Mouse (Mus musculus): Measurements from ENCODE around the gene Gli2. TPM values are rescaled to one million over a fixed set of nuclear protein-coding genes. Genes with fewer than 3 reads are reported as not detected.

Gene Gli2
- polyA plus RNA-seq, 1 experiment from 2014 or later = 8.1 TPM

DNA sequence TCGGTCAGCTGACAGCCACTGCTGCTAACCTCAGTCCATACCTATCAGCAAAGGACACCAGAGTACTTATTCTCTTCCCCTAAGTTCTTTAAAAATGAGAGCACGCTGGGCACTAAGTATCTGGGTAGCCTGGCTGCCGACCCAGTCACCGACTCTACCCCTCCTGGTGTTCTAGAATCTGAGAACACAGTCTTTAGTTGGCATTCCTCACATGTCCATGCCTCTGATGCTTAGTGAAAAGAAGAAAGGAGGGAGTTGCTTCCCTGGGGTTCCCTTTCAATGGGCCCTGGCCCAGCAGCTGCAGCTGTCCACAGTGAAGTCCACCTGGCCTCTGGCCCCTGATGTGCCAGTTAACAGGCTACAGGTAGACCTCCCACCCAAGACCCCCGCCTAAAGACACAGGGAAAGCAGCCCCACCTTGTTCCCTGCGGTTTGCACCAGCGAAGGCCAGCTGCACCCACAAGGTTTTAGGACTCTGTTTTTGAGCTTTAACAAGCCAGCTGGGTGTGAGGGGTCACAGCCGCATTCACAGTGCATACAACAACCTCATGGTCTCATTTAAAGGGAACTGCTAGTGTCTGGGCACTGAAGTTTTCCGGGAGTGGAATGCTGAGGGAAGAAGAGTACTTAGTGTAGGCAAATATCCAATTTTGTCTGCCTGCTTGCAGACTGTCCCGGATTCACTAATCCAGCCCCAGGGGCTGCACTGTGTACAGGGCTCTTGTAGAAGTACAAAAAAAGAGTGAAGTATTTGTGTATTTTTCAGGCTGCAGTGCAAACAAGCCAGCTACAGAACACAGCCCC, 3.4 kb downstream of the Gli2 start:
- Histone ChIP-seq H3K4me1 (peaks cover 38% of the 10 kb centered on the region), H3K36me3 (no peaks in the 10 kb centered on the region), H3K4me2 (peak overlapping the region; percentile 86), H3K9ac (no peak overlapping the region), H3K27me3 (replicated peaks) (0 out of 2 replicates have a peak, but pooled peaks cover 17% of the 10 kb centered on the region), H3K9me3 (no peaks in the 10 kb centered on the region), H3K4me3 (replicated peaks) (no peak overlapping the region), H3K27ac (peak overlapping the region; percentile 90)
- no peak for ATAC-seq (ENCODE audit: insufficient read depth, low FRiP score, low read depth)
- 28% methylated on average over 10 of the region's 10 CpGs for WGBS

DNA sequence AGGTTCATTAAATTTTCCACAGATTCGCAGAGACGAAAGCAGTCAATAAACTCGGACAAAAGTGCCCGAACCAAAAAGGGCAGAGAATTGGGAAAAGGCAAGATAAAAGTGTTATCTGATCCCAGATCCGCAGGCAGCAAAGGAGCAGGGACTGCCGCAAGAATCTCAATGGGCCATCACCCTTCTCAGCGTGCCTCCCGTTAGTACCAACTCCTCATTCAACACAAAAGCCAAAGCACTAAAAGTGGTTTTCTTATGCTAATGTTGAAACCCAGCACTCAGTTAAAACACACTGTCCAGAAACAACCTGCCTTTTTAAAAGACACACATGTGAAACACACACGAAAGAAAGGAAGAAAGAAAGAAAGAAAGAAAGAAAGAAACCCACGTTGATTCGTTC, 4.4 kb downstream of the Gli2 start:
- H3K9me3 ChIP-seq = no peaks in the 10 kb centered on the region
- no peak overlapping the region for H3K9ac ChIP-seq
- no peaks in the 10 kb centered on the region for H3K36me3 ChIP-seq
- peaks cover 17% of the 10 kb centered on the region; the same call in 1 of the 2 replicates for H3K27me3 ChIP-seq (replicated peaks)
- ATAC-seq (ENCODE audit: insufficient read depth, low FRiP score, low read depth) = no peak
- no peak overlapping the region for H3K27ac ChIP-seq
- peaks cover 35% of the 10 kb centered on the region for H3K4me1 ChIP-seq
- H3K4me3 ChIP-seq (replicated peaks) = no peak overlapping the region
- WGBS = 36% methylated on average over 11 of the region's 11 CpGs
- H3K4me2 ChIP-seq = no peak overlapping the region

DNA sequence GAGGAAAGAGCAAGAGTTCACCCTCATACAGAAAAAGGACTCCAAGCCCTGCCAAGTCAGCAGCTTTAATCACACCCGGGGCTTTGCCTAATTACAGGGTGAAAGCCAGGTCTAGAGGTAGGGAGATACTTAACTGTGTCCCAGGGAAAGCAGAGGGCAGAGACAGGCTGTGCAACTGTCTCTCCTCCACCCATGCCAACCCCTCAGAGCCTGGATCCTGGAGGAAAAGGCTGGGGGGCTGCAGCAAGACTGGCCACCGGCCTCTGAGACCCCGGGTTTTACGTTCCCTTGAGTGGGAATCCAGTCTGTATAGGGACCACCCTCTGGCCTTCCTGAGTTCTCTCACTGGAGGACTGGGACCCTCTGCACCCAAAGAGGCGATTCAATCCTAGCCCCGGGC, 4.9 kb downstream of the Gli2 start:
- Histone ChIP-seq H3K27ac (no peak overlapping the region), H3K9ac (no peak overlapping the region), H3K4me3 (replicated peaks) (0 out of 2 replicates have a peak overlapping the region, but pooled peaks have one; percentile 53), H3K27me3 (replicated peaks) (peaks cover 17% of the 10 kb centered on the region; the same call in 1 of the 2 replicates), H3K9me3 (no peaks in the 10 kb centered on the region), H3K36me3 (no peaks in the 10 kb centered on the region), H3K4me1 (peaks cover 35% of the 10 kb centered on the region), H3K4me2 (peak overlapping the region; percentile 80; the same call in 1 of the 2 replicates)
- ATAC-seq (ENCODE audit: insufficient read depth, low FRiP score, low read depth) = no peak
- 16% methylated on average over 6 of the region's 6 CpGs for WGBS

DNA sequence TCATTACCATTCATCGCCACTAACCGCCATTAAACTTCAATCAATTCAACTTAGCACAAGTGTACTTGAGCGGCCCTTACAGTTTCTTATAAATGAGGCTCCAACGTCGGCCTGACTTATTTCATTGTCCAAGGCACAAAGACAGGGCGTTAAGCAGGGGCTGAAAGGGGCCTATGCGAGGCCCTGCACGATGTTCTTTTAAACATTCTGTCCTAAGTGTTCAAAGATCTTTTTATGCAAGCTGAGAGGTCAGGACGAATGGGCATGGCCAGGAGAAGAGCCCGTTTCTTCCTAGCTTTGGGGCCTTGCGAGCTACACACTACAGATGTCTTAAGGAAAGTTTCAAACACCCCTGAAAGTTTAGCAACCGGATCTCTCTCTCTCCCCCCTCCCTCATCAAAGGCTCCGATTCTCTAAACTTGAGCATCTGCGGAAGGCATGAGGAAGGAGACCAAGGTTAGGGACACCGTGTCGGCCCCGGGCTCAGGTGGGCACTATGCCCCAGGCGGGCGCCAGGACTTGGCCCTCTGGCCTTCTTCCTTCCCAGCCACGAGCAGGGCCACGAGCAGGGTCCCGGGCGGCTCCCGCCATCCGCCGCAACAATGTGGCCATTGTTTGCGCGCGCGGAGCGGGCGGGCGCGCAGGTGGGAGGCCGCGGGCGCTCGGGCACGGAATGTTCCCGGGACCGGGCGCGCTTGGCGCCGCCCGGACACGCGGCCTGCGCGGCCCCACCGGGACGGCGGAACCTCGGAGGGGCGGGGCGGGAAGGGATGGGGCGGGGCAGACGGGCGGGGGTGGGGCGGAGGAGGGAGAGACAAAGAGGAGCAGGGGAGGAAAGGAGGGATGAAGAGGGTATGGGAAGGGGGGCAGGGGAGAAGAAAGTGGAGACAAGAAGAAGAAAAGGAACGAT, 5.7 kb downstream of the Gli2 start:
- no peaks in the 10 kb centered on the region for H3K36me3 ChIP-seq
- peaks cover 14% of the 10 kb centered on the region; the same call in 1 of the 2 replicates for H3K27me3 ChIP-seq (replicated peaks)
- H3K4me1 ChIP-seq = peaks cover 35% of the 10 kb centered on the region
- H3K4me3 ChIP-seq (replicated peaks) = peak overlapping the region; percentile 53
- 3% methylated on average over 55 of the region's 61 CpGs for WGBS
- peak overlapping the region; percentile 80 for H3K4me2 ChIP-seq
- ATAC-seq (ENCODE audit: insufficient read depth, low FRiP score, low read depth) = peak; percentile 32; the same call in 1 of the 2 replicates
- H3K9ac ChIP-seq = peak overlapping the region; percentile 46; the same call in 1 of the 2 replicates
- no peaks in the 10 kb centered on the region for H3K9me3 ChIP-seq
- peak overlapping the region; percentile 80 for H3K27ac ChIP-seq

DNA sequence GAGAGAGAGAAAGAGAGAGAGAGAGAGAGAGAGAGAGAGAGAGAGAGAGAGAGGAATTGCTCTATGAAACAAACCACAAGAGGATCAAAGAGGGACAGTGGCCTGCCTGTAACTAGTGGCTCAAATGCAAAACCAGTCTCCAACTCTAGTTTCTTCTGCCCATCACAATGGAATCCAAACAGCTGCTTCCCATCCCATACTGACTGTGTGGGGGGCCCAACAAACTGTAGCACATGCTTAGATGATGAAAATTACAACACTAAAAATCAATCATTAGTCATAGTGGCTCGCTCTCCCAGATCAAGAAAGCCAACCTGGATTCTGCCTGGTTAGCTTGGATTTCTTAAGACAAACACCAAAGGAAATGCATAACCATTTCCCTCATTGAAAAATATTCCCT, 15.0 kb downstream of the Gli2 start:
- Histone ChIP-seq H3K27me3 (replicated peaks) (no peaks in the 10 kb centered on the region), H3K27ac (no peak overlapping the region), H3K4me3 (replicated peaks) (no peak overlapping the region), H3K4me1 (peaks cover 22% of the 10 kb centered on the region), H3K9me3 (no peaks in the 10 kb centered on the region), H3K4me2 (no peak overlapping the region), H3K36me3 (no peaks in the 10 kb centered on the region), H3K9ac (no peak overlapping the region)
- WGBS = 67% methylated on average over 1 of the region's 1 CpGs
- no peak for ATAC-seq (ENCODE audit: insufficient read depth, low FRiP score, low read depth)

DNA sequence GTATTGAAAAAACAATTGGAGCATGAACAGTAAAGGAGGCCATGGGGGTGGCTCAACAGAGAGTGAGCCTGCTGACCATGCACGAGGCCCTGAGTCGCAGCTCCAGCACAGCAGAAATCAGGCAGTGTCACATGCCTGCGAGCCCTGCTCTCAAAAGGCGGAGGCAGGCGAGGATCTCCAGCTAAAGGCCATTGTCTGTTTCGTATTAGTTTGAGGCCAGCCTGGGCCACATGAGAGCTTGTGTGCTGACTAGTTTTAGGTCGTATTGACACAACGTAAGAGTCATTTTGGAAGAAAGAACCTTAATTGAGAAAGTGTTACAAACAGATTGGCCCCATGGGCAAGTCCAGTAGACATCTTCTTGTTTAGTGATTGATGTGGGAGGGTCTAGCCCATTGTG, 17.5 kb downstream of the Gli2 start:
- WGBS = 73% methylated on average over 8 of the region's 8 CpGs
- no peak overlapping the region for H3K4me3 ChIP-seq (replicated peaks)
- no peaks in the 10 kb centered on the region for H3K9me3 ChIP-seq
- peaks cover 29% of the 10 kb centered on the region for H3K4me1 ChIP-seq
- no peak for ATAC-seq (ENCODE audit: insufficient read depth, low FRiP score, low read depth)
- H3K27me3 ChIP-seq (replicated peaks) = no peaks in the 10 kb centered on the region
- H3K36me3 ChIP-seq = no peaks in the 10 kb centered on the region
- no peak overlapping the region for H3K9ac ChIP-seq
- no peak overlapping the region for H3K4me2 ChIP-seq
- peak overlapping the region; percentile 96 for H3K27ac ChIP-seq

DNA sequence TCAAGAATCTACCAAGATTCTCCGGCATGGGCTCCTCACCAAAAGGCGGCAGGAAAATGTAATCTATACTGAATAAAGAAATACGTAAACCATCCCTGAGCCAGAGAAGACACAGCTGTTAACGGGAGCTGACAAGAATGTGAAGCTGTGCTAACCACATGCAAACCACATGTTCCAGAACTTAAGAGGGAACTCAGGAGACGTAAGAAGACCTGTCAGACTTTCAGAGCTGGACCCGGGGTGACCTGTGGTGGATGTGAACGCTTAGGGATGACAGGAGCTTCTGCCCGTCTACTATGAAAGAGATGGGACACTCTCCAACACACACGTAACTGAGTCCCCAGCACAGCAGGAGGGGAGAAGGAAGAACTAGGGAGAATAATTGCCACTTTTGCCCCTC, 18.1 kb downstream of the Gli2 start:
- H3K4me3 ChIP-seq (replicated peaks) = no peak overlapping the region
- WGBS = 40% methylated on average over 9 of the region's 9 CpGs
- no peak for ATAC-seq (ENCODE audit: insufficient read depth, low FRiP score, low read depth)
- H3K4me2 ChIP-seq = no peak overlapping the region
- H3K4me1 ChIP-seq = peaks cover 29% of the 10 kb centered on the region
- H3K9ac ChIP-seq = no peak overlapping the region
- H3K27me3 ChIP-seq (replicated peaks) = no peaks in the 10 kb centered on the region
- peak overlapping the region; percentile 96 for H3K27ac ChIP-seq
- H3K9me3 ChIP-seq = no peaks in the 10 kb centered on the region
- H3K36me3 ChIP-seq = no peaks in the 10 kb centered on the region

DNA sequence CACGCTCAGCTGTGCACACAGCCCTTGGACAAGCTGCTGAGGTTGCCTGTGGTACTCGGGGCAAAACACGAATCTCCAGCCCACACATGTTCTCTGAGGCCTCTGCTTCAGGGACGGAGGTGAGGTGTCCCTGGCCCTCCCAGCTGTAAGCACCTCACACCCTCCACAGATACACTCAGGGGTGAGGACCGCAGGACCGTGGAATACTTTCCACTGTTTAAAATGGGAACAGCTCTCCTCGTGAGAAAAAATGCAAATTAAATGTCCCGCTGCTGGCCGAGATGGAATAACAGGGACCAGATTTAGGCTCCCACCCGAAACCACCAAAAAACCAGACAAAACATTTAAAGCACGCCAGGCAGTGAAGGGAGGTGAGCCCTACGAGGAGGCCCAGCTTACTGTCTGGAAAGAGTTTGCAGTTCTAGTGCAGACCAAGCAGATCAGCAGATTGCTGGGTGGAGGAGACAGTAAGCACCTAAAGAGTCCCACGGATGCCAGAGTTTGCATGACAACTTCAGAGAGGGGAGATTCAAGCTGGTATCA, 19.2 kb downstream of the Gli2 start:
- H3K4me2 ChIP-seq = peak overlapping the region; percentile 36
- H3K27me3 ChIP-seq (replicated peaks) = no peaks in the 10 kb centered on the region
- 27% methylated on average over 13 of the region's 13 CpGs for WGBS
- peaks cover 29% of the 10 kb centered on the region for H3K4me1 ChIP-seq
- peak overlapping the region; percentile 96 for H3K27ac ChIP-seq
- no peaks in the 10 kb centered on the region for H3K9me3 ChIP-seq
- H3K4me3 ChIP-seq (replicated peaks) = no peak overlapping the region
- no peak for ATAC-seq (ENCODE audit: insufficient read depth, low FRiP score, low read depth)
- no peak overlapping the region for H3K9ac ChIP-seq
- no peaks in the 10 kb centered on the region for H3K36me3 ChIP-seq

DNA sequence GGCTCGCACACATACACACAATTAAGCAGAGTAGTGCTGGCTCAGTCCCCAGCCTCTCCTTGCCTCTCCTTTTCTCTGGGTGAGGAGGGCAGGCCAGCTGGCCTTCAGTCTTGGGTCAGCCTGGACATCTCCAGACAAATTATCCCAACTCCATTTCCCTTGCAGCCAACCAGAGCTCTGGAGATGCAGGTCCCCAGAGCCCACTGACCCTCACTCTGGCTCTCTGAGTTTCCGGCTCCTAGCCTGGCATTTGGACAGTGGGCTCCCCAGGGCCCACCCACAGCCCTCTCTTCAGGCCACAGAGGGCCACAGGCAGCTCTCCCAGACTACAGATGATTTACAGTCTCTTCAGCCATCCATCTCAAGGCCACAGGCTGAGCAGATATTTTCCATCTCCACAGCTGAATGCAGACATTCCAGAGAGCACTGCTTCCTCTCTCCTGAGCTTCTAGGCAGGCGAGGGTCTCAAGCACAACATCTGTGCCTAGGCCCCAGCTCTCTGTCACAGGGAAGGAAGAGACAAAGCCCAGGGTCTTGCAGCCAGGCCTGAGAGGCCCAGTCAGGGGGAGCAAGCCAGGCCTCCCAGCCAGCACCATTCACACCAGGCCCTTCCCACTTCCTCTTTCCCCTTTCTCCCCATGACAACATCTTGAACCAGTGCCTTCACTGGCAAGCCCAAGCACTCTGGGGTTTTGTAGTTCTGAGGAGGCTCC, 19.8 kb downstream of the Gli2 start:
- no peak overlapping the region for H3K4me3 ChIP-seq (replicated peaks)
- peak; percentile 85 for ATAC-seq (ENCODE audit: insufficient read depth, low FRiP score, low read depth)
- WGBS = 33% methylated on average over 3 of the region's 3 CpGs
- H3K4me2 ChIP-seq = peak overlapping the region; percentile 36
- no peaks in the 10 kb centered on the region for H3K27me3 ChIP-seq (replicated peaks)
- no peak overlapping the region for H3K9ac ChIP-seq
- peaks cover 29% of the 10 kb centered on the region for H3K4me1 ChIP-seq
- no peaks in the 10 kb centered on the region for H3K9me3 ChIP-seq
- H3K27ac ChIP-seq = peak overlapping the region; percentile 96
- no peaks in the 10 kb centered on the region for H3K36me3 ChIP-seq

DNA sequence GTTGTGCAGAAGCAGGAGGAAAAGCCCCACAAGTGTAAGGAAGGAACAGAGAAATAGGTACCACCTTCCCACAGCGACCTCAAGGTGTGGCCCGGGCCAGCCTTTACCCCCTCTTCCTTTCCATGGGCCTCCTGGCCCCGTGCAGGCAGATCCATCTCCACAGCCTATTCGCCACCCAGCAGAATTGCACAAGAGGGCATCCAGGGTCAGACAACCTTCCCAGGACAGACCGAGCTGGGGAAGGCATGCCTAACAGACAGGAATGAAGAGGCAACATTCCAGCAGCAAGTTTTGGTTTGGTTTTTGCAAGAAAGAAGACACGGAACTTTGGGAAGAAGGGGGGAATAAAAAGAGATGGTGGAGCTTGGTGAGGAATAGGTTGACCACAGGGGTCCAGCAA, 22.2 kb downstream of the Gli2 start:
- no peak overlapping the region for H3K27ac ChIP-seq
- no peak overlapping the region for H3K4me3 ChIP-seq (replicated peaks)
- 67% methylated on average over 6 of the region's 6 CpGs for WGBS
- H3K4me1 ChIP-seq = peaks cover 36% of the 10 kb centered on the region
- H3K9ac ChIP-seq = no peak overlapping the region
- no peak overlapping the region for H3K4me2 ChIP-seq
- H3K9me3 ChIP-seq = no peaks in the 10 kb centered on the region
- H3K27me3 ChIP-seq (replicated peaks) = no peaks in the 10 kb centered on the region
- H3K36me3 ChIP-seq = no peaks in the 10 kb centered on the region
- ATAC-seq (ENCODE audit: insufficient read depth, low FRiP score, low read depth) = no peak

DNA sequence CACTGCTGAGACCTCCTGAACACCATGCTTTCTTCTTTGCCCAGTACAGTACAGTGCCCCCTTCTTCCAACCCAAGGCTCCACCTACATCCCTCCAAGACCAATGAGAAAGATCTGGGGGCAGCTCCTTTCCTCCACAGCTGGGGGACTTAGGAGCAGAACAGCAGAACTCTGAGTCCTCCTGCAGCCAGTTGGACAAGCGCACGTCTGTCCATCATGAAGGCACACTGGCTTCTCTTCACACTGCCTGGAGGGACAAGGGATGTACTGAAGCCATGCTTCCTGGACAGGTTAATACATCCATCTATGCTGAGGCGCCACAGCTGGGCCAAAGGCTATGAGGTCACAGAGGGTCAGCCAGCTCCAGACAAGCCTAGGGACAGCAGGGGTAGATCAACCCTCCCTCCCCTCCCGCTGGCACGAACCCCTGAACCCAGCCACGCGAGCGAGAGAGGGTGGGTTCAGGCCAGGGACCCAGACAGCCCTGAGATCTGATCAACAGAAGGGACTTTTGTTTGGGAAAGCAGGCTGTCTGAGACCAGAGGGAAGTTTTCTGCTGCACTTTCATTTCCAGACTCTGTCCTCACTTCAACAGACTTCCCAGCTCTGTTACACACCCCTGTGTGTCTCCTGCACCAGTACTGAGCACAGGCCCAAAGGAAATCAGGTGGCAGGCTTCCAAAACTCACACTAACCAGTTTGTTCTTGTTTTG, 27.6 kb downstream of the Gli2 start:
- H3K27me3 ChIP-seq (replicated peaks) = no peaks in the 10 kb centered on the region
- 31% methylated on average over 8 of the region's 8 CpGs for WGBS
- peaks cover 15% of the 10 kb centered on the region for H3K4me1 ChIP-seq
- peak overlapping the region; percentile 55 for H3K27ac ChIP-seq
- H3K9ac ChIP-seq = no peak overlapping the region
- H3K4me2 ChIP-seq = no peak overlapping the region
- no peaks in the 10 kb centered on the region for H3K36me3 ChIP-seq
- no peaks in the 10 kb centered on the region for H3K9me3 ChIP-seq
- ATAC-seq (ENCODE audit: insufficient read depth, low FRiP score, low read depth) = peak; percentile 33; the same call in 1 of the 2 replicates
- H3K4me3 ChIP-seq (replicated peaks) = no peak overlapping the region
